Mouse (Mus musculus) lung, adult 2 months (tissue): ENCODE data around the gene Map10.

Experiments
- CTCF ChIP-seq: fragments of 200-500 bp; IDR thresholded peaks from 2 replicates; pipeline ENCODE4 v1.5.1; 2011; ENCODE audit warnings: mild to moderate bottlenecking, low read length, control low read depth; ENCODE audit not compliant: insufficient read depth
- POLR2A ChIP-seq: fragments of 200-500 bp; IDR thresholded peaks from 2 replicates; pipeline ENCODE4 v1.6.1; 2011; ENCODE audit warnings: low read depth, mild to moderate bottlenecking, control low read depth, low read length, borderline replicate concordance; ENCODE audit errors: extremely low read depth

- TF ChIP-seq CTCF (no peak), POLR2A (no peak)
Observed at GRCm38 (mm10) chr8:125654821-125655220, 14.8 kb upstream of the Map10 start.
